Mouse (Mus musculus) liver, embryonic 14.5 days (tissue): ENCODE results near the gene Megf8. TPM values are rescaled to one million over a fixed set of nuclear protein-coding genes. Genes with fewer than 3 reads are reported as not detected.
A peak's percentile ranks its signal among the peaks of the same experiment; 100 is the strongest.

Experiments used
- ATAC-seq: fragments of 200-750 bp; cut with Nextera tagmentation; 2 replicates; pipeline ENCODE4 v1.8.0; 2017; ENCODE audit warnings: moderate number of reproducible peaks, mild to moderate bottlenecking, moderate library complexity; ENCODE audit not compliant: insufficient read depth
- DNase-seq, 3 experiments: peaks; one replicate each; pipeline ENCODE4 v3.0.0-alpha.2; 2012 to 2013; ENCODE audit warnings: low read depth in 3 of 3, low spot score in 3 of 3
- H3K27ac ChIP-seq: fragments of 300-500 bp; sonication (generic); 2 replicates; pipeline ENCODE4 v1.5.1; 2014; ENCODE audit warnings: moderate library complexity, mild to moderate bottlenecking, control low read depth, inconsistent platforms
- H3K27me3 ChIP-seq: fragments of 300-500 bp; sonication (generic); 2 replicates; pipeline ENCODE4 v1.6.1; 2014; ENCODE audit warnings: mild to moderate bottlenecking, low read length, moderate library complexity; ENCODE audit not compliant: control insufficient read depth, insufficient read depth
- H3K36me3 ChIP-seq: fragments of 300-500 bp; sonication (generic); replicated peaks from 2 replicates; pipeline ENCODE4 v1.6.1; 2014; ENCODE audit warnings: low read depth; ENCODE audit not compliant: control insufficient read depth, insufficient read depth
- H3K4me1 ChIP-seq, 2 experiments: fragments of 200-500 bp in 1 of 2; fragments of 300-500 bp in 1 of 2; sonication (generic) in 1 of 2; replicated peaks; 2 replicates each; pipeline ENCODE4 v1.6.1; 2012 to 2014; ENCODE audit warnings: antibody characterized with exemption in 1 of 2, inconsistent platforms in 1 of 2, low read length in 1 of 2; ENCODE audit not compliant: control insufficient read depth in 2 of 2, insufficient read depth in 2 of 2
- H3K4me2 ChIP-seq: fragments of 300-500 bp; sonication (generic); 2 replicates; pipeline ENCODE4 v1.6.1; 2014; ENCODE audit warnings: low read depth, mild to moderate bottlenecking, control low read depth, moderate library complexity
- H3K4me3 ChIP-seq, 2 experiments: fragments of 200-500 bp in 1 of 2; fragments of 300-500 bp in 1 of 2; sonication (generic) in 1 of 2; 2 replicates each; pipeline ENCODE4 v1.5.1; 2012 to 2014; ENCODE audit warnings: low read depth in 2 of 2, low read length in 2 of 2, mild to moderate bottlenecking in 2 of 2, control low read depth in 1 of 2, inconsistent platforms in 1 of 2, moderate library complexity in 1 of 2; ENCODE audit not compliant: insufficient read depth in 1 of 2
- H3K9ac ChIP-seq: fragments of 300-500 bp; sonication (generic); replicated peaks from 2 replicates; pipeline ENCODE4 v1.6.1; 2014; ENCODE audit warnings: mild to moderate bottlenecking, control low read depth, moderate library complexity
- H3K9me3 ChIP-seq: fragments of 300-500 bp; sonication (generic); 2 replicates; pipeline ENCODE4 v1.6.1; 2016; ENCODE audit warnings: low read length, mixed read lengths; ENCODE audit not compliant: control insufficient read depth
- CTCF ChIP-seq: IDR thresholded peaks from 2 replicates; pipeline ENCODE4 v1.5.1; 2016; ENCODE audit warnings: antibody characterized with exemption, low read depth, control low read depth
- EP300 ChIP-seq: IDR thresholded peaks from 2 replicates; pipeline ENCODE4 v1.6.1; 2016; ENCODE audit warnings: antibody characterized with exemption, low read depth
- whole genome bisulfite sequencing: fragments of 180-500 bp; shearing (Covaris S2); extraction: QIAGEN DNeasy Blood & Tissue Kit; methylation state at CpG from one replicate; pipeline ENCODE4 v1.1.7; 2014; ENCODE audit not compliant: insufficient replicate concordance; 5-methylcytosine and 5-hydroxymethylcytosine counted together
- polyA plus RNA-seq, 2 experiments: library from polyadenylated mRNA; depleted of rRNA in 1 of 2; stranded (reverse) in 1 of 2; unstranded in 1 of 2; fragments of >200 nt; fragmentation: Nextera tagmentation in 1 of 2; extraction: Ambion mirVana in 1 of 2; gene quantifications; 2 replicates each; pipeline versions ENCODE4 v1.2.1 to v1.2.3; 2012 to 2014

The Megf8 gene
- polyA plus RNA-seq, 2 experiments: 0.53 to 1.3 TPM

DNA sequence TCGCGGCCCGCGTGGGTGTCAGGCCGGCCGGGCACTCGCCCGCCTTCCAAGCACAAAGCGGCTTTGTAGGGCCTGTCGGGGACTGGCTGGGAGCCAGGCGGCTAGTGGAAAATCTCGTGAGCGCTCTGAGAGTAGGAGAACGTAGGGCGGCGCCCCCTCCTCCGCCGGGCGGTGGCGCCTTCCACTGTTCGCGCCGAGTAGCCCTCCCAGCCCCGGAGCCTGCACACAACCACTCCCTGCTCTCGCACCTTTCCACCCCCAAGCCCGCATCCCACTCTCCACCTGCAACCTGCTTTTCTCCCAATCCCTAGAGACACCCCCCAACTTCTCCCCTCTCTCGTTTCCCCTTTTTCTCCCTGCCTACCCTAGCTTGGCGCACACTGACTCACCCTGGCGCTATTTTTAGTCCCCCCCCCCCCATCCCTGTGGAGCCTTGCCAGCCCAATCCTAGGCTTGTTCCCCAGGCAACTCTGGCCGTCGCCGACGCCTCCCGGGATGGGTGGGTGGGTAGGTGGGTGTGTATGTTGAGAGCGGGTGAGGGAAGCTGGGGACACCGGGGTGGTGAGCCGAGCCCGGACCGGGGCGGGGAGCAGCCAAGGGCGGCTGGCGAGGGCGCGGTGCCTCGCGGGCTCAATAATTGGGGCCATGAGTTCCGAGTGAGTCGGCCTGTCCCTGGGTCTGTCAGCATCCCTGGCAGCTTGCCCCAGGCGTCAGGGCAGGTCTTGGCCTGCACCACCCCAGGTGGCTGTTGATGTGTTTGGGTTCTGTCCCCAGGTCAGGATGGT, 37.7 kb upstream of the Megf8 start:
- H3K4me1 ChIP-seq: peaks cover 61 to 70% of the 10 kb centered on the region in 2 experiments
- peak overlapping the region; percentile 99 for H3K4me2 ChIP-seq
- no peaks in the 10 kb centered on the region for H3K9me3 ChIP-seq
- no peaks in the 10 kb centered on the region for H3K36me3 ChIP-seq
- ATAC-seq (peak; percentile 51), DNase-seq (peak in 1 of 3 experiments; percentile 63)
- no peaks in the 10 kb centered on the region for H3K27me3 ChIP-seq
- 1% methylated on average over 42 of the region's 49 CpGs for WGBS
- peak overlapping the region; percentile 62 to 75 for H3K4me3 ChIP-seq
- peak overlapping the region; percentile 93 for H3K27ac ChIP-seq
- no peak for TF ChIP-seq EP300
- TF ChIP-seq CTCF: no peak; the same call in 1 of the 2 replicates
- peak overlapping the region; percentile 86 for H3K9ac ChIP-seq

DNA sequence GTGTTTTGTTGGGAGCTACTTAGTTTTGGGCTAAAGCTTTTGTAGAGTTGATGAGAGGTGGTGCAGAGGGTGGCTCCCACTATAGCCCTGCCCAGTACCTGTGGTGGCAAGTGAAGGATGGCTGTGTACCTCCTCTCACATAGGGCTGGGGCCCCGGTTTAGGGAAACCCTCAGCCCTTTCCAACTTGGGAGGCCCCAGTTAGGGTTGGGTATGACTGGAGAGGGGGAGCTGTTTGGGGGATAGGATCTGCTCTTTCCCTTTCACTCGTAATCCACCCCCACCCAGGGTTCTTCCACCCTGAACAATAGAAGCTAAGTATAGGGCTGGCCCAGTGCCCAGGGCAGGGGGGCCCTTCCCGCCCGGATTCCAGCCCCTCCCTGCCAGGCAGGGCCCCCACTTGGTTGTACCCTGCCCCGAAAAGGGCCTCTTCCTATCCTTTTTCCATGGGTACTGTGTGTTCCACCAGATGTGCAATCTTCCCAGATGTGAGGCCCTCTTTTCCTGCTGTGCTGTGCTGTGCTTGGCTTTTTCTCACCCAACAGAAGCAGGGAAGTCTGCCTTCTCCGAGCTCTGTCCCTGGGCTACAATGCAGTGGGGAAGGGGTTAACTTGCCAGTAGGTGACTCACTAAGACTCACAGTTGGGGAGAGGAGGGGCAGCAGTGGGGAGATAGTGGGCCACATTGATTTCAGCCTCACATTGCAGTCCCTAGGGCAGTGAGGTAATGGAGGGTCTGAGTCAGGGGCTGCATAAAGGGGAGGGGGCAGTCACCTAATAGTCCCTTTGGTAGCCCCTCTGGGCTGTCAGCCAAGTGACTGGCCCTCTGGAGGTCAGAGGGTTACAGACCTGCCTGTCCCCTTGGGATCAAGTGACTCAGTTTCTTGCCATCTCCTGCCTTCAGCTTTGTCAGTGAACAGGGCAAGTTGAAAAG, 36.8 kb upstream of the Megf8 start:
- H3K4me3 ChIP-seq: peak overlapping the region; percentile 62 to 75
- 2% methylated on average over 6 of the region's 6 CpGs for whole genome bisulfite sequencing
- H3K4me1 ChIP-seq: peaks cover 52 to 63% of the 10 kb centered on the region in 2 experiments
- no peak for ATAC-seq
- H3K36me3 ChIP-seq: peaks cover 5% of the 10 kb centered on the region
- no peaks in the 10 kb centered on the region for H3K9me3 ChIP-seq
- H3K9ac ChIP-seq: peak overlapping the region; percentile 86
- H3K27me3 ChIP-seq: no peaks in the 10 kb centered on the region
- H3K27ac ChIP-seq: peak overlapping the region; percentile 93
- H3K4me2 ChIP-seq: peak overlapping the region; percentile 99
- no peak for DNase-seq
- TF ChIP-seq CTCF: no peak; the same call in 1 of the 2 replicates
- no peak for TF ChIP-seq EP300

DNA sequence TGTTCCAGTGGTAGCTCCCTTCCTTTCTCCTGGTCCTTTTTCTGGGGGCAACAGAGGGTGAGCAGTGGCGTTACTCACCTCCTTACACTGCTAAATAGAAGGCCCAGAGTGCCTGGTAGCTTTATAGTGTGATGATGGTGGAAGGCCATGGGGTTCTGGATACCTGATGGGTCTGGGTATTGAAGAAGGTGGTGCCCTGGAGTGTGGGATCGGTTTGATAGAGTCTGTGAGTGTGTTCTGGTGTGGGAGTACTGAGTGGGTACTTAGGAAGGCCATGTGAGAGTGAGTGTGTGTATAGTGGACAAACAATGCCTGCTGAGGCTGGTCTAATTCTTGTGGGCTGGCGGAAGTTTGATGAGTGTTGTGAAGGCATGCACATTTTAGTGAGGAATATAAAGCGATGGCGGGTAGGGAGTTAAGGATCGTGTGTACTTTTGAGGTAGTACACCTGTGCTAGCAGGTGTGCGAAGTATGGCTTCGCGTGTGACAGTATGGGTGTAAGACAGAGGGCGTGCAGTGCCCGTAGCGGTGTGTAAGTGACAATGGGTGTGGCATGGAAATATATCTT, 35.7 kb upstream of the Megf8 start:
- no peaks in the 10 kb centered on the region for H3K9me3 ChIP-seq

GRCm38 (mm10) chr7:25281734-25282601, 35.0 kb upstream of the Megf8 start:
- Histone ChIP-seq H3K36me3 (peaks cover 22% of the 10 kb centered on the region), H3K9ac (peak overlapping the region; percentile 86), H3K27ac (peak overlapping the region; percentile 93), H3K9me3 (no peaks in the 10 kb centered on the region), H3K27me3 (no peaks in the 10 kb centered on the region), H3K4me2 (peak overlapping the region; percentile 99), H3K4me3 (peak overlapping the region; percentile 71 to 76), H3K4me1 (peaks cover 40 to 47% of the 10 kb centered on the region in 2 experiments)
- DNase-seq (peak; percentile 94 to 96 (median 95)), ATAC-seq (peak; percentile 80)
- 2% methylated on average over 82 of the region's 108 CpGs for WGBS
- TF ChIP-seq EP300 (no peak), CTCF (peak; percentile 27; the same call in 1 of the 2 replicates)

More for the DNA sequence above, 35.7 kb upstream of the Megf8 start:
- peaks cover 16% of the 10 kb centered on the region for H3K36me3 ChIP-seq
- H3K27me3 ChIP-seq: no peaks in the 10 kb centered on the region
- TF ChIP-seq CTCF (peak; percentile 46), EP300 (no peak)
- peak overlapping the region; percentile 86 for H3K9ac ChIP-seq
- H3K4me2 ChIP-seq: peak overlapping the region; percentile 99
- WGBS: 22% methylated on average over 12 of the region's 12 CpGs
- peak overlapping the region; percentile 53 to 76 for H3K4me3 ChIP-seq
- DNase-seq: no peak
- H3K4me1 ChIP-seq: peaks cover 41 to 52% of the 10 kb centered on the region in 2 experiments
- ATAC-seq: peak; percentile 54
- peak overlapping the region; percentile 93 for H3K27ac ChIP-seq
